Mouse (Mus musculus): ENCODE measurements at regions not wholly inside any gene's neighbourhood (a gene's known extent, or its start where the extent isn't known, plus 50 kb on each side); places are given as distances from the start of the nearest gene placed in this dataset.

DNA sequence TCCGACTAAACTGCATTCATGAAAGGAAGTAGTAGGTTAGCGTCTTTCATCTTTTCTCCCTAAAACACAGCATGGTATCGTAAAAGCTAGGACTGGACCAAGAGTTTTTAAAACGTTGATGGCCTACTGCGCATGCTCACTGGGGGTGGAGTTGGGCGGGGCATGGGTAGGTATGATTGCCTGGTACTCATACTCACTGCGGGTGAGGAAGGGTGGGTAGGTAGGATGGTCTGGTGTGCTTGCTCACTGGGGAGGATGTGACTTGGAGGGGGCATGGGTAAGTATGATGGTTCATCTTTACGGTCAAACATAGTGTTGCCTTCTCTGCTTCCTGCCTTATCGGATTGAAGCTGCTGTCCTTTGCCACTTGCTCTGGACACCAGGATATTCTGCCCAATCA lies 409.8 kb upstream of the Jarid2 start:
- Histone ChIP-seq H3K9ac (ENCODE audit: low read length) (no peak overlapping the region), H3K27me3 (ENCODE audit: control insufficient read depth, insufficient read depth, low read length) (no peaks in the 10 kb centered on the region), H3K36me3 (ENCODE audit: control insufficient read depth, insufficient read depth, low read length) (no peaks in the 10 kb centered on the region), H3K4me3 (ENCODE audit: control insufficient read depth in 1 of 2, insufficient read depth in 1 of 2, low read depth in 1 of 2, low read length in 2 of 2) (no peak overlapping the region), H3K27ac (replicated peaks in 1 of 2; ENCODE audit: control insufficient read depth in 1 of 2, insufficient read depth in 1 of 2, low read depth in 2 of 2, low read length in 2 of 2) (no peak overlapping the region), H3K4me1 (ENCODE audit: control insufficient read depth in 2 of 2, insufficient read depth in 2 of 2, low read length in 2 of 2) (peaks cover 0 to 8% of the 10 kb centered on the region in 2 experiments; a peak in 2 of 4 replicates), H3K9me3 (ENCODE audit: control insufficient read depth, low read length) (no peaks in the 10 kb centered on the region), H3K4me2 (ENCODE audit: low read length) (no peak overlapping the region)
- 89% methylated on average over 9 of the region's 9 CpGs for WGBS
- no peak for ATAC-seq (ENCODE audit: insufficient number of reproducible peaks, insufficient read depth, low FRiP score, low read depth)

DNA sequence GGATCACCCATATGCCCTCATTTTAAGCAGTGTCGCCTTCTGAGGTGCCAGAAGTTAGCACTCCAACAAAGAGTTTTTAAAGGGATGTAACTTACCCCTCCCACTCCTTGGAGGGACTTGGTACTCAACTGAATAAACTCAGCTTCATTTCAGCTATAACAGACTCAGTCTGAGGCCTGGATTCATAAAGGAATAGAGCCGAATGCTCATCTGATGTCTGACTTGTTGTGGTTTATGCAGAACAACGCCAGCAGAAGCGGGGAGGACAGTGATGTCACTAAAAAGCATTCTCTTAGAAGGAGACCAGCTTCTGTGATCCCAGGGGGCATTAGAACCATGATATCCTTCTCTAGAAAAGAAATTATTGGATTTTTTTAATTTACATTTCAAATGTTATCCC lies 409.0 kb upstream of the Jarid2 start:
- Histone ChIP-seq H3K27ac (replicated peaks in 1 of 2; ENCODE audit: control insufficient read depth in 1 of 2, insufficient read depth in 1 of 2, low read depth in 2 of 2, low read length in 2 of 2) (no peak overlapping the region), H3K9me3 (ENCODE audit: control insufficient read depth, low read length) (no peaks in the 10 kb centered on the region), H3K4me2 (ENCODE audit: low read length) (no peak overlapping the region), H3K4me1 (ENCODE audit: control insufficient read depth in 2 of 2, insufficient read depth in 2 of 2, low read length in 2 of 2) (peaks cover 0 to 8% of the 10 kb centered on the region in 2 experiments; a peak in 2 of 4 replicates), H3K9ac (ENCODE audit: low read length) (no peak overlapping the region), H3K36me3 (ENCODE audit: control insufficient read depth, insufficient read depth, low read length) (no peaks in the 10 kb centered on the region), H3K4me3 (ENCODE audit: control insufficient read depth in 1 of 2, insufficient read depth in 1 of 2, low read depth in 1 of 2, low read length in 2 of 2) (no peak overlapping the region), H3K27me3 (ENCODE audit: control insufficient read depth, insufficient read depth, low read length) (no peaks in the 10 kb centered on the region)
- WGBS, result 89% methylated on average over 4 of the region's 4 CpGs
- no peak for ATAC-seq (ENCODE audit: insufficient number of reproducible peaks, insufficient read depth, low FRiP score, low read depth)

DNA sequence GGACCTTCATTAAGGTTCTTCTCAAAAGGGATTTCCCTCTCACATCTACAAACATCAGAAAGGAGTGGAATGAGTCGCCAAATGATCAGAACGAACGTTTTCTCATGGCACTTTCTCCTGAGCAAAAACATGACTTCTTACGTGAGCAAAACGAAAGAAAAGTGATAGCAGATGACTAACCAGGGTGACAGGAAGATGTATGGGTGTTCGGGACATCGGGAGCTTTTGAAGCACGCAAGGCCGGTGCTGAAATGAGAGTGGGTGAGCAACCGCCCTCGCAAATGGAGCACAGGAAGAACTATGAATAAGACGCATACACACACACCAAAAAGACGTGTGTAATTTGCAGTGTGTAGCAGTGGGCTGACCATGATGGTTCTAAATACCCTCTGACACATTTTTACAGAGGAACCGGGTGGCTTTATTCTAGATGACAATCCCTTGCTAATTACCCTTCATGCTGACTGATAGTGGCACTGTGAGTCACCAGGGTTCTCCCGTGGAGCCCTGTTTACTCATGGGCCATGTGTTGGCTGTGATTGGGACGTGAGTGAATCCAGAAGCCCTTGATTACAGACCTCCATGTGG lies 408.2 kb upstream of the Jarid2 start:
- Histone ChIP-seq H3K4me2 (ENCODE audit: low read length) (0 out of 2 replicates have a peak overlapping the region, but pooled peaks have one; percentile 7), H3K27ac (replicated peaks in 1 of 2; ENCODE audit: control insufficient read depth in 1 of 2, insufficient read depth in 1 of 2, low read depth in 2 of 2, low read length in 2 of 2) (0 out of 4 replicates have a peak overlapping the region, but pooled peaks of 1 of the 2 experiments have one; percentile 3), H3K4me3 (ENCODE audit: control insufficient read depth in 1 of 2, insufficient read depth in 1 of 2, low read depth in 1 of 2, low read length in 2 of 2) (no peak overlapping the region), H3K36me3 (ENCODE audit: control insufficient read depth, insufficient read depth, low read length) (no peaks in the 10 kb centered on the region), H3K9ac (ENCODE audit: low read length) (no peak overlapping the region), H3K27me3 (ENCODE audit: control insufficient read depth, insufficient read depth, low read length) (no peaks in the 10 kb centered on the region), H3K4me1 (ENCODE audit: control insufficient read depth in 2 of 2, insufficient read depth in 2 of 2, low read length in 2 of 2) (peaks cover 0 to 8% of the 10 kb centered on the region in 2 experiments; a peak in 2 of 4 replicates), H3K9me3 (ENCODE audit: control insufficient read depth, low read length) (no peaks in the 10 kb centered on the region)
- no peak for ATAC-seq (ENCODE audit: insufficient number of reproducible peaks, insufficient read depth, low FRiP score, low read depth)
- 51% methylated on average over 16 of the region's 16 CpGs for WGBS

DNA sequence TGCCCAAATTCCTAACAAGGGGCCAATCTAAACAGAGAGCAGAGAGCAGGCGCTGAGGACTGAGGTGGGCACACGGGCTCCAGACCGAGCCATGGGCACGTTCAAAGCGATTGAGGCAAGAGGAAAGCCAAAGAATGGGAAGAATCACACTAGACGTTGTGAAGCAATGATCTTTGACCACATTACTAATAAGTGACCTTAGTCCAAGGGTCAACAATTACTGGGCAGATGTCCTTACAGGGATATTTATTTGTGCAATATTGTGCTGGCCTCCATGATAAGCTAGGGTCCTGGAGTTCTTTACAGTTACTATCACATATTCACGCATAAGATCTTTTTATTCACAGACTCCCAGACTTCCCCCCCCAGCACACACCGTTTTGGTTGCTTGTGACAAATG lies 400.9 kb upstream of the Jarid2 start:
- Histone ChIP-seq H3K4me3 (ENCODE audit: control insufficient read depth in 1 of 2, insufficient read depth in 1 of 2, low read depth in 1 of 2, low read length in 2 of 2) (no peak overlapping the region), H3K27ac (replicated peaks in 1 of 2; ENCODE audit: control insufficient read depth in 1 of 2, insufficient read depth in 1 of 2, low read depth in 2 of 2, low read length in 2 of 2) (no peak overlapping the region)

DNA sequence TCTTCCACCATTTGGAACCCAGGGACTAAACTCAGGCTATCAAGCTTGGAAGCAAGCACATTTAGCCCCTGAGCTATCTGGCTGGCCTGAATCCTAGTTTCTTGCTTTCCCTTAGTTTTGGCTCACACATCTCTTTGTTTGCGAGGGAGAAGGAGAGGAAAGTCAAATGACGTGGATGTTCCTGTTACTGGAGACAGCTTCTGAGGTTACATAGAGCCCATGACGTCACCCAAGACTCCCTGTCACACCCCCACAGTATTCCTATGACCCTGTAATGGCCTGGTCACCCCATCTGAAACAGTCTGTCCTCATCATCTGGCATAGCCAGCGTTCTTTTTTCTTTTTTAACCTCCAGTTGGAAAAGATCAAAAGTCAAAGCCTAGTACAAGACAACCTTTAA lies 400.1 kb upstream of the Jarid2 start:
- no peak overlapping the region for H3K4me2 ChIP-seq (ENCODE audit: low read length)
- H3K27ac ChIP-seq (replicated peaks in 1 of 2; ENCODE audit: control insufficient read depth in 1 of 2, insufficient read depth in 1 of 2, low read depth in 2 of 2, low read length in 2 of 2), result peak overlapping the region; percentile 19 to 22; a peak in 2 of 4 replicates
- H3K4me1 ChIP-seq (ENCODE audit: control insufficient read depth in 2 of 2, insufficient read depth in 2 of 2, low read length in 2 of 2), result peaks cover 0 to 5% of the 10 kb centered on the region in 2 experiments; a peak in 2 of 4 replicates
- H3K27me3 ChIP-seq (ENCODE audit: control insufficient read depth, insufficient read depth, low read length), result no peaks in the 10 kb centered on the region
- H3K36me3 ChIP-seq (ENCODE audit: control insufficient read depth, insufficient read depth, low read length), result no peaks in the 10 kb centered on the region
- H3K9ac ChIP-seq (ENCODE audit: low read length), result no peak overlapping the region
- no peak for ATAC-seq (ENCODE audit: insufficient number of reproducible peaks, insufficient read depth, low FRiP score, low read depth)
- no peaks in the 10 kb centered on the region for H3K9me3 ChIP-seq (ENCODE audit: control insufficient read depth, low read length)
- 67% methylated on average over 4 of the region's 4 CpGs for WGBS
- H3K4me3 ChIP-seq (ENCODE audit: control insufficient read depth in 1 of 2, insufficient read depth in 1 of 2, low read depth in 1 of 2, low read length in 2 of 2), result no peak overlapping the region

More for the DNA sequence above, 400.9 kb upstream of the Jarid2 start:
- Histone ChIP-seq H3K9me3 (ENCODE audit: control insufficient read depth, low read length) (no peaks in the 10 kb centered on the region), H3K9ac (ENCODE audit: low read length) (no peak overlapping the region), H3K4me2 (ENCODE audit: low read length) (no peak overlapping the region), H3K4me1 (ENCODE audit: control insufficient read depth in 2 of 2, insufficient read depth in 2 of 2, low read length in 2 of 2) (peaks cover 0 to 5% of the 10 kb centered on the region in 2 experiments; a peak in 2 of 4 replicates), H3K27me3 (ENCODE audit: control insufficient read depth, insufficient read depth, low read length) (no peaks in the 10 kb centered on the region), H3K36me3 (ENCODE audit: control insufficient read depth, insufficient read depth, low read length) (no peaks in the 10 kb centered on the region)
- WGBS, result 82% methylated on average over 8 of the region's 8 CpGs
- no peak for ATAC-seq (ENCODE audit: insufficient number of reproducible peaks, insufficient read depth, low FRiP score, low read depth)

DNA sequence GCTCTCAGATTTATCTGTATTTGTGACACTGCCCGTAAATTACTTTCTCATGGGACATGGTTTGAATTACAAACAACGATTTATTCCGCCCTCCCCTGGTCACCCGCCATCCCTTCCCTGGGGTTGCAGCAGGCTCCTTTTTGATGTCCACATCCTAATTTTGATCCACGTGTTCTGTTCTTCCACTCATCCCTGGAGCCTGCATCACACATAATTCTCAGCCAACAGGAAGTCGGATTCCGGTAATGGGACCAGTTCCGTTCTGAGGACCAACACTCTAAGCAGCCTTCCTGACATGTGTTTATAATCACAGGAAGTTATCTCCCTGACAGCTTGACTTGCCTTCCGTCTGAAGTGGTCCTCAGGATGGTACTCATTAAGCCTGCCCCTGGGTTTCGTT lies 399.6 kb upstream of the Jarid2 start:
- Histone ChIP-seq H3K27ac (replicated peaks in 1 of 2; ENCODE audit: control insufficient read depth in 1 of 2, insufficient read depth in 1 of 2, low read depth in 2 of 2, low read length in 2 of 2) (peak overlapping the region; percentile 19 to 22; a peak in 1 of 4 replicates), H3K36me3 (ENCODE audit: control insufficient read depth, insufficient read depth, low read length) (no peaks in the 10 kb centered on the region), H3K9ac (ENCODE audit: low read length) (no peak overlapping the region), H3K9me3 (ENCODE audit: control insufficient read depth, low read length) (no peaks in the 10 kb centered on the region), H3K4me2 (ENCODE audit: low read length) (no peak overlapping the region), H3K4me3 (ENCODE audit: control insufficient read depth in 1 of 2, insufficient read depth in 1 of 2, low read depth in 1 of 2, low read length in 2 of 2) (no peak overlapping the region), H3K27me3 (ENCODE audit: control insufficient read depth, insufficient read depth, low read length) (no peaks in the 10 kb centered on the region), H3K4me1 (ENCODE audit: control insufficient read depth in 2 of 2, insufficient read depth in 2 of 2, low read length in 2 of 2) (peaks cover 0 to 5% of the 10 kb centered on the region in 2 experiments; a peak in 2 of 4 replicates)
- 60% methylated on average over 10 of the region's 10 CpGs for WGBS
- no peak for ATAC-seq (ENCODE audit: insufficient number of reproducible peaks, insufficient read depth, low FRiP score, low read depth)

DNA sequence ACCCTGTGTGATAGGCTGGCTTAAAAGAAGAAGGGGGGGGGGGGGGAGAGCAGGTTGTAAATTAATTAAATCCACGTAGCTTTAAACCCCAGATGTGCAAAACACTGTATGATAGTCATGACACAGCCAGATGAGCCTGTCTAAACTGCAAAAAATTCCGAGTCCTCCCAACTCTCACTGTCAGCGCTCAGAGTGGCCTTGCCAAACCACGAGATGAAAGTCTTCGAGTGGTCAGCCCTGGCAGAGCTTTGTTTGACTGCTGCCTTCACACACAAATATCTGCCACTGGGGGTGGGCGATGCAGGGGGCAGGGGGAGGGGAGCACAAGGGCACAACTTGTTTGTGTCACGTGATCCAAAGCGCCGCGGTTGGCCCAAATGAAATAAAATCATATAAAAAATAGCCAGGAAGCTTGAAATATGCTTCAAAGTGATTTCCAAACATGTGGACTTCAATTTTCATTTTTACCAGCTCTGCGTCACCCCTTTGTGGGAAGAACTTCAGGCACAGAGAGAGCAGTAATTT lies 396.5 kb upstream of the Jarid2 start:
- no peaks in the 10 kb centered on the region for H3K36me3 ChIP-seq (ENCODE audit: control insufficient read depth, insufficient read depth, low read length)
- H3K27me3 ChIP-seq (ENCODE audit: control insufficient read depth, insufficient read depth, low read length), result no peaks in the 10 kb centered on the region
- H3K9me3 ChIP-seq (ENCODE audit: control insufficient read depth, low read length), result no peaks in the 10 kb centered on the region
- no peak overlapping the region for H3K9ac ChIP-seq (ENCODE audit: low read length)
- H3K4me2 ChIP-seq (ENCODE audit: low read length), result no peak overlapping the region
- H3K4me3 ChIP-seq (ENCODE audit: control insufficient read depth in 1 of 2, insufficient read depth in 1 of 2, low read depth in 1 of 2, low read length in 2 of 2), result no peak overlapping the region
- WGBS, result 69% methylated on average over 11 of the region's 11 CpGs
- peaks cover 0 to 5% of the 10 kb centered on the region in 2 experiments; a peak in 2 of 4 replicates for H3K4me1 ChIP-seq (ENCODE audit: control insufficient read depth in 2 of 2, insufficient read depth in 2 of 2, low read length in 2 of 2)
- H3K27ac ChIP-seq (replicated peaks in 1 of 2; ENCODE audit: control insufficient read depth in 1 of 2, insufficient read depth in 1 of 2, low read depth in 2 of 2, low read length in 2 of 2), result no peak overlapping the region
- no peak for ATAC-seq (ENCODE audit: insufficient number of reproducible peaks, insufficient read depth, low FRiP score, low read depth)
